Mouse (Mus musculus) small intestine, adult 2 months (tissue): Measurements from ENCODE around the gene Sar1b.

Experiments used
- CTCF ChIP-seq: fragments of 200-500 bp; IDR thresholded peaks from 2 replicates; pipeline ENCODE4 v1.5.1; 2012; ENCODE audit warnings: low read depth, mild to moderate bottlenecking, control low read depth, inconsistent platforms, low read length, moderate library complexity, mixed read lengths; ENCODE audit not compliant: insufficient replicate concordance, insufficient read length; ENCODE audit errors: extremely low read depth
- POLR2A ChIP-seq: fragments of 200-500 bp; IDR thresholded peaks from 2 replicates; pipeline ENCODE4 v1.6.1; 2012; ENCODE audit warnings: low read depth, mild to moderate bottlenecking, control low read depth, inconsistent platforms, low read length, moderate library complexity

GRCm38 (mm10) chr11:51839973-51840372 lies 76.5 kb downstream of the Sar1b start:
- TF ChIP-seq CTCF (no peak), POLR2A (no peak)
